Mouse (Mus musculus) E14TG2a.4 (cell line): ENCODE data around the gene Rin3.

Experiments used
- CTCF ChIP-seq: conservative IDR thresholded peaks from 2 replicates; pipeline ENCODE4 v1.5.1; 2014; ENCODE audit warnings: low read length
- NANOG ChIP-seq: IDR thresholded peaks from 2 replicates; pipeline ENCODE4 v1.6.1; 2014; ENCODE audit warnings: borderline replicate concordance, low read length, mixed read lengths

DNA sequence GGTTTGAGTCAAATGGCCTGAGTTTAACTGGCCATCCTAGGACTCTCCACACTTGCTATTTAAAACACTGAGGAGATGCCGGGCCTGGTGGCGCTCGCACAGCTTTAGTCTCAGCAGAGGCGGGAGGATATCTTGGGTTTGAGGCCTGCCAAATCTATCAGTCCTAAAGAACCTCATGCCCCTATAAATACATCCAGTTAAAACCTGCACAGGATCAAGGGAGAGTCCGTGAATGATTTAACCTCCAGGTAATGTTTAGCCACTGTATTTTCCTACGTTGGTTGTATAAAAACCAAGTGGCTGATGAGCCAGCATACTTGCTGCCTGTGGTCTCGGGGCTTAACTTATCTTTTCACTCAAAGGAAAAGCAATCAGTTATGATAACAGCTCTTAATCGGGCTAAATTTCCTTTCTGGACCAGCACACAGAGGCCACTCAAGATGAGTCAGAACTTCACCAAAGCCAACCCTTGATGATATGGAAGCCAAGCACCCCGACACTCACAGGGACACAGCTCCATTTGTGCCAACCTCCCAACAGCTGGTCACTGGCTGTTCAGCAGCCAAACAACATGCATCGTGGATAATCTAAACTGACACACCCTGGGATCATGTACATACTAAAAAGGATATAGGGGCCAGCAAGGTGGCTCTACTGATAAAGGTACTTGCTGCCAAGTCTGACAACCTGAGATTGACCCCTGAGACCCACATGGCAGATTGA lies 137.5 kb downstream of the Rin3 start:
- TF ChIP-seq CTCF: no peak
- TF ChIP-seq NANOG: no peak
